Mouse (Mus musculus) adrenal gland, adult (tissue): ENCODE measurements at regions not wholly inside any gene's neighbourhood (a gene's known extent, or its start where the extent isn't known, plus 50 kb on each side); places are given as distances from the start of the nearest gene placed in this dataset.

Experiments used
- DNase-seq, 2 experiments: peaks; one replicate each; pipeline ENCODE4 v3.0.0; 2022 to 2023; ENCODE audit warnings: low spot score in 1 of 2; ENCODE audit not compliant: inconsistent age in 2 of 2

DNA sequence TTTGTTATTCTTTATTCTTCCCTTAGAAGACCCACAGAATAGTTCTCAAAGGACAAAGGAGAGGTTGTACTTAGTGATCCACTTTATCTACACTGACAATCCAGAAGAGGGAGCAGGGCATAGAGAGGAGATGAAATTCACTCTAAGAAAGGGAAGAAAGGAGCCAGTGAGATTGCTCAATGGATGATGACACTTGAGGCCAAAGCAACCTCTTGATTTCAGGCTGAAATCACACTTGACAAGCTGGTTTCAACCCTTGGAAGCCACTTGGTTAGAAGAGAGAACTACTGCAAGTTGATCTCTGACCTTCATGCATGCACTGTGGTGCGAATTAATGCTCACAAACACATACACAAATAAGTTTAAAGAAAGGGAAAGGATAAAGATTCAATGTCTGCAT is 66.5 kb downstream of the Ccnl1 start:
- peak in 1 of 2 experiments; percentile 33 for DNase-seq

DNA sequence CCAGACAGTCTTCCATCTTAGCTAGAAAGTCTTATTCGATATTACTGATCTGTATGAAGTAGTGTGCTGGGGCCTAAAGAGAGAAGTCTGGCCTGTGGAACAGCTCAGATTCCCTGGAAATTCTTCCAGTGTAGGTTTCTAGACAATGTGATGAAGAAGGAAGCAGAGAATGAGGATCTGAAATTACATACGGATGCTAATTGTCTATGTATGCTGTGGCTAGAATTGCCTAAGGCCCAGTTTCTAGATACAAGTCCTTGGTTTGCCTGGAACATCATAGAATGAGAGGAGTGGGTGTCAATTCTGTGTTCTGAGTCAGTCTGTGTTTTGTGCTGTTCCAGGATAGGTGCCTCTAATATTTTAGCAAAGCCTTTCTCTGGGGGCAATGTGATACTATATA is 66.9 kb downstream of the Ccnl1 start:
- no peak for DNase-seq

DNA sequence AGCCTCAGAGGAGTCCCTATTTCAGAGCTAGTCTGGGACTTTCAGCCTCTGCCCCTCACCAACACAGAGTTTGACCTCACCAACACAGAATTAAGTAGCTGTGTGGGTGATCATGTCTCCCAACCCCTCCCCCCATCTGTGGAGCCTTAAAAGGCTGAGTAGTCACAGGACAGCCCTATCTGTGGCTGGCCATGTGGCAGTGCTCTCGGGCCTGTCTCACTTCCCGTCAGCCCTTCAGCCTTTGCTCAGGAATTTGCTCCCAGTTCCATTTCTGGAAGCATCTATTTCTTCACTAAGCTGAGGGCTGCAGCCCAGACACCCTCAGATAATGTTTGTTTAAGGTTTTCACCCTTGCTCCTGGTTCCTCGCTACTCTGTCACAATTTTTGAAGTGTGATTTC is 69.1 kb downstream of the Ccnl1 start:
- DNase-seq: no peak

DNA sequence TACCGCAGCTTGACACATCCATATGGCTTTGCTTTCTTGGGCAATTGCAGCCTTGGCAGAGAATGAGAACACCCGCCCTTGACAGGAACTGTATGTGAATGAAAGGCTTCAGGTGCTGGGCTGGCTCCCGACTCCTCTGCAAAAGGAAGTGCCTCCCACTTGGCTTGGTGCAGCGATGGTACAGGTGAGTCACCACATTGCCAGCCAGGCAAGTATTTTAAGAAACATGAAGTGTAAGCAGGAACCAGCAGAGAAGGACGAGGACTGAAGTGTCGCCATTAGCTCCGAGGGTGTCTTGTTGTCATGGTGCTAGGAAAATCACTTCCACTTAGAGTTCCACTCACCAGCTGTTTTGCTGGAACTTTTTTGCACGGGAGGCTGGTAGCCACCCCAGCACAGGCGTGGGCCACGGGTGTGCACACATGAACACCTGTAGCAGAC is 73.5 kb downstream of the Ccnl1 start:
- peak in 1 of 2 experiments; percentile 36 for DNase-seq

DNA sequence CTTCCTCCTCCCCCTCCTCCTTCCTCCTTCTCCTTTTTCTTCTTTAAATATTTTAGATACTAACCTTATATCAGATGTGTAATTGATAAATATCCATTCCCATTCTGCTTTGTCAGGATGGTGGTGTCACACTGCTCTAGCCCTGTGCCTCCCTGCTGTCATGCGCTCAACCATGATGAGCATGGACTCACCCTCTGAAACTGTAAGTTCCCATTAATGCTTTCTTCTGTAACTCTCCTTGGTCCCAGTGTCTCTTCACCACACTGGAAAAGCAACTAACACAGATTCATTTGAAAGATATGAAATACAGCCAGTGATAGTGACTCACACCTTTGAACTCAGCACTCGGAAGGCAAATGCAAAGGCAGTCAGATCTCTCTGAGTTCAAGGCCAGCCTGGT is 75.9 kb downstream of the Ccnl1 start:
- no peak for DNase-seq
